Mouse (Mus musculus): ENCODE data around the gene Hemgn. TPM values are rescaled to one million over a fixed set of nuclear protein-coding genes. Genes with fewer than 3 reads are reported as not detected.

Hemgn gene
- total RNA-seq, 2 experiments from 2014 or later: not detected

- DNase-seq (ENCODE audit: low spot score): no peak
Observed at GRCm38 (mm10) chr4:46359539-46360253, 53.6 kb downstream of the Hemgn start.

DNA sequence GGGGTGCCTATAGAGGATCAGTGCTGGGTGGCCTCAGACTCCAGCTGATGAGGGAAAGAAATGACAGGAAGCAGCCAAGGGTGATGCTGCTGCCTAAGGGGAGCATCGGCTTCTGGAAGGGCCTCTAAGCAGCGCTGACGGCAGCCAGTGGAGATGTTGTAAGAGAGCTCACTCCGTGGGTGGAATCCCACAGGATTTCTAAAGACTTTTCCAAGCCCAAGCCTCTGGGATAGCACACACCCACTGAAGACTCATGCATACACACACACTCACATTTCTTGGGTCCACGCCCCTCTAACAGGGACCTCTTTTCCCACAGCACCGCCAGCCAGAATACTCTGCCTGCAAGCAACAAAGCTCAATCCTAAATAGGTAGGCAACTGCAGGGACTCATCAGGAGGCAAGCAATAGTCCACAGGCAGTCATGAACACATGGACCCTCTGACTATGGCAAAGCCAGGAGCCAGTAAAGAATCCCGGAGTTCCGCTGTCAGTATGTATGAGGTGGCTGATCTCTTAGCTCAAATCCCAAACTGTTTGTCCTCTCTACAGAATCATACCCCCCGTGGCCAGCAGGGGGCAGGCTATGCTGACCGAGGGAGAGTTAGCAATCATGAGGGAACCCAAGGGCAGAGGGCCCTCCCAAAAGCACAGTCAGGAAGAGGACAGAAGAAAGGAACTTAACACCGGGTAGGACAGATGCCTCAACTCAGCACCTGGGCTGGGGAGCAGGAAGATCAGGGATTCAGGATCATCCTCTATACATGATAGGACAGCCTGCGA is 56.8 kb downstream of the Hemgn start:
- peak; percentile 60 for DNase-seq (ENCODE audit: low spot score)

GRCm38 (mm10) chr4:46353045-46353444 is 60.3 kb downstream of the Hemgn start:
- no peak for DNase-seq (ENCODE audit: low spot score)

GRCm38 (mm10) chr4:46349530-46349929 is 63.8 kb downstream of the Hemgn start:
- DNase-seq (ENCODE audit: low spot score): no peak

GRCm38 (mm10) chr4:46348897-46349296 is 64.4 kb downstream of the Hemgn start:
- DNase-seq (ENCODE audit: low spot score): no peak

- no peak for DNase-seq (ENCODE audit: low spot score)
Observed at GRCm38 (mm10) chr4:46347580-46348515, 65.5 kb downstream of the Hemgn start.

- DNase-seq (ENCODE audit: low spot score): no peak
Observed at GRCm38 (mm10) chr4:46347141-46347540, 66.2 kb downstream of the Hemgn start.

GRCm38 (mm10) chr4:46346221-46346620 is 67.1 kb downstream of the Hemgn start:
- DNase-seq (ENCODE audit: low spot score): no peak

DNA sequence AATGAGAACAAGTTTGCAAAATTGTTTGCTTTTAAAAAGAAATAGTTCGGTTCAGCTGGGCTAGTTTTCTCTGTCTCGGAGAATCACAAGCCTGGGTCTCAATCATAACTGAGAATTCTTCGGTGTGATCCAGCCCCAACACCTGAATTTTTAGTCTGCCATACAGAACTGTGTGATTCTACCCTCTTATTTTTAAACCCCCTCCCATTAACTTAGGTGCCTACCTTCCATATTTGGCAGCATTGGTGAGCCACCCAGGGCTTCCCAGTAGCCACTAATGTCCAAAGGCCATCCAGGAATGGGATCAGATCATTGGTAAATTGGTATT is 67.6 kb downstream of the Hemgn start:
- no peak for DNase-seq (ENCODE audit: low spot score)

DNA sequence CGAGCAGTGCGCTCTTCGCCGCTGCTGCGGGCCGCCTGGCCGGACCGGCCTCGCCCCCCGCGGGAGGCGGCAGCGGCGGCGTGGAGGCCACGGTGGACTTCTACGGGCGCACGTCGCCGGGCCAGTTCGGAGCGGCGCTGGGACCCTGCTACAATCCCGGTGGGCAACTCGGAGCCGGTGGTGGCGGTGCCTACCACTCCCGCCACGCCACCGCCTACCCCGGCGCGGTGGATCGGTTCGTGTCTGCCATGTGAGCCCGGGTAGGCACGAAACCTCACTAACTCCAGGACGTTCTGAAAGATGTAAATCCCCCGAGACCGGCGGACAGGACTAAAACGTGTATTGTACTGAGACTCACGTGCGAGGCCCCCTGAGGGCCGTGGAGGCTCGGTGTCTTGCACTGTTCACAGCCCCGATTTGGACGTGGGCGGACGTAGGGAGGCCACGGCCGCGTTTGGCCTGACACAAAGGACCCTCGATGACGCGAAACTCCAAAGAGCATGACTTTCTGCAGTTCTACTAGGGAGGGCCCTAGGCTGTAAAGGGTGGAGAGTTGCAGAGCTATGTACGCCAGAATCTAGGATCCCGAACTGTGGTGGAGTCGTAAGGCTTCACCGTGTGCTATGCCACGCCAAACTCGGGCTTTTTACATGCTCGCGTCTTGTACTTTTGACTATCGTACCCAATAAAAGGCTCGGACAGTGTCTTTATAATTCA is 68.1 kb downstream of the Hemgn start:
- DNase-seq (ENCODE audit: low spot score): no peak

DNA sequence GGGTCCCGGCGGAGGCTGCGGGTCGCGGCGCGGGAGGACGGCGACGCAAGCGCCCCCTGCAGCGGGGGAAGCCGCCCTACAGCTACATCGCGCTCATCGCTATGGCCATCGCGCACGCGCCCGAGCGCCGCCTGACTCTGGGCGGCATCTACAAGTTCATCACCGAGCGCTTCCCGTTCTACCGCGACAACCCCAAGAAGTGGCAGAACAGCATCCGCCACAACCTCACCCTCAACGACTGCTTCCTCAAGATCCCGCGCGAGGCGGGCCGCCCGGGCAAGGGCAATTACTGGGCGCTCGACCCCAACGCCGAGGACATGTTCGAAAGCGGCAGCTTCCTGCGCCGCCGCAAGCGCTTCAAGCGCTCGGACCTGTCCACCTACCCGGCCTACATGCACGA is 69.0 kb downstream of the Hemgn start:
- DNase-seq (ENCODE audit: low spot score): no peak

Other genes starting within 250 kb of the Hemgn start
- gene Xpa, start 217.2 kb downstream of the Hemgn start, total RNA-seq (2021): 1 to 10 TPM; 5.8 to 6.7 TPM
- not detected for gene Foxe1, start 69.9 kb downstream of the Hemgn start, total RNA-seq (2021)
- 1 to 10 TPM; 2.6 to 3.1 TPM for gene Trmo, start 24.1 kb downstream of the Hemgn start, total RNA-seq (2021)
- gene Anp32b, start 37.4 kb upstream of the Hemgn start, total RNA-seq (2021): 10 to 100 TPM; 63.2 to 66.2 TPM
- gene Nans, start 75.7 kb upstream of the Hemgn start, total RNA-seq (2021): 10 to 100 TPM; 17.6 to 19.9 TPM
- under 1 TPM; 0.50 to 0.76 TPM for gene Trim14, start 122.6 kb upstream of the Hemgn start, total RNA-seq (2021)
- gene Coro2a, start 188.7 kb upstream of the Hemgn start, total RNA-seq (2021): under 1 TPM; 0.11 to 0.26 TPM
- under 1 TPM; 0.39 to 0.83 TPM for gene Tbc1d2, start 236.7 kb upstream of the Hemgn start, total RNA-seq (2021)

Measured in gastrocnemius, adult 18-20 months (tissue).